Mouse (Mus musculus) CH12.LX (cell line): Measurements from ENCODE around the gene Ston1.

ENCODE experiments used
- BHLHE40 ChIP-seq: IDR thresholded peaks from 2 replicates; pipeline ENCODE4 v1.6.1; 2011; ENCODE audit warnings: mild to moderate bottlenecking, low read depth, low read length, improper control_type of control experiment
- CTCF ChIP-seq, 2 experiments: IDR thresholded peaks in 1 of 2; conservative IDR thresholded peaks in 1 of 2; 2 replicates each; pipeline ENCODE4 v1.5.1; 2011 to 2012; ENCODE audit warnings: low read depth in 2 of 2, low read length in 2 of 2, improper control_type of control experiment in 1 of 2, inconsistent platforms in 1 of 2, mild to moderate bottlenecking in 1 of 2, moderate library complexity in 1 of 2
- EP300 ChIP-seq: IDR thresholded peaks from 2 replicates; pipeline ENCODE4 v1.6.1; 2011; ENCODE audit warnings: low read length, improper control_type of control experiment
- KAT2A ChIP-seq: IDR thresholded peaks from 2 replicates; pipeline ENCODE4 v1.6.1; 2012; ENCODE audit warnings: low read length, improper control_type of control experiment, inconsistent platforms; ENCODE audit not compliant: insufficient replicate concordance
- MAFK ChIP-seq: IDR thresholded peaks from 2 replicates; pipeline ENCODE4 v1.6.1; 2011; ENCODE audit warnings: low read length, improper control_type of control experiment; ENCODE audit not compliant: insufficient replicate concordance
- MYC ChIP-seq: IDR thresholded peaks from 2 replicates; pipeline ENCODE4 v1.6.1; 2011; ENCODE audit warnings: low read depth, mild to moderate bottlenecking, improper control_type of control experiment, low read length
- NRF1 ChIP-seq: IDR thresholded peaks from 2 replicates; pipeline ENCODE4 v1.6.1; 2014; ENCODE audit warnings: low read depth, mild to moderate bottlenecking, inconsistent platforms, low read length, improper control_type of control experiment, moderate library complexity
- POLR2A ChIP-seq: IDR thresholded peaks from 2 replicates; pipeline ENCODE4 v1.6.1; 2011; ENCODE audit warnings: low read depth, mild to moderate bottlenecking, improper control_type of control experiment, low read length
- SIN3A ChIP-seq: IDR thresholded peaks from 2 replicates; pipeline ENCODE4 v1.6.1; 2012; ENCODE audit warnings: low read length, improper control_type of control experiment, inconsistent platforms
- SMC3 ChIP-seq: IDR thresholded peaks from 2 replicates; pipeline ENCODE4 v1.6.1; 2011; ENCODE audit warnings: low read depth, low read length, improper control_type of control experiment
- TCF12 ChIP-seq: IDR thresholded peaks from 2 replicates; pipeline ENCODE4 v1.6.1; 2014; ENCODE audit warnings: low read depth, mild to moderate bottlenecking, inconsistent platforms, low read length, improper control_type of control experiment
- UBTF ChIP-seq: IDR thresholded peaks from 2 replicates; pipeline ENCODE4 v1.6.1; 2012; ENCODE audit warnings: low read depth, mild to moderate bottlenecking, inconsistent platforms, low read length, improper control_type of control experiment, moderate library complexity

DNA sequence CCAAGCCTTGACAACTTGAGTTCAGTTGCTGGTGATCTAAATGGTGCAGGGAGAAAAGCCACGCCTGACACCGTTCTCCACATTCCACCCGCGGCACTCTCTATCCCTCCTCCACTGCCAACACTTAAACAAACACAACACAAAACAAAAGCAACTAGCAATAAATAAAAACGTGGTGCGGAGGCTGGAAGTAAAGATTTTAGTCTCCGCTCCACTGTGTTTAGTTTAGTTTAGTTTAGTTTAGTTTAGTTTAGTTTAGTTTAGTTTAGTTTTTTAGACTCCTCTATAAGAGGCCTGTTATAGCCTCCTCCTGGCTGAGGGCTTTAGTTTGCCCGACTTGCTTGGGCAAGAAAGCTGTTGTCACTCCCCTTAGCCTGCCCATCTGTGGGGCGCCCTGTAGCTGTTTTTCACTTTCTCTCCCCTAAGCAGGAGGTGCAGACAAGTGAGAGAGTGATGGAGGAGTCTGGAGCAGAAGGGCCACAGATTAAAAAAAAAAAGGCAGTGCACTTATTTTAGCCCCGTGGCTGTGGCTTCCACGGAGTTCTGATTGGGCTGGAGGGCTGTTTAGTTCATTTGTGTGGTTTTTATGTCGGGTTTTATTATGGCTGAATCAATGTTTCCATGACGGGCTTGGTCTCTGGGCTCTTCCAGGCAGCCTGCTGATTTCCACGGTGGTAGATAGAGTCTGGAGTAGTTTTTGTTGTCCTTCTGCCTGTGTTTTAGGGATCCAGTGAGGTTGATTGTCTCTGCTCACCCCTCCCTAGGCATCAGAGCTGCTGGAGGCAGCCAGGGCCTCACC is 1.3 kb downstream of the Ston1 start:
- TF ChIP-seq SMC3: no peak
- 0 out of 4 replicates have a peak, but pooled peaks of 1 of the 2 experiments have one; percentile 2 for TF ChIP-seq CTCF (conservative IDR thresholded peaks at IDR 0.05 in 1 of 2, IDR thresholded peaks at IDR 0.05 in 1 of 2; ENCODE audit: low read depth in 2 of 2, low read length in 2 of 2)
- TF ChIP-seq UBTF: no peak
- no peak for TF ChIP-seq SIN3A
- no peak for TF ChIP-seq TCF12
- TF ChIP-seq NRF1: no peak
- no peak for TF ChIP-seq BHLHE40
- TF ChIP-seq MAFK: no peak
- no peak for TF ChIP-seq POLR2A
- TF ChIP-seq MYC: no peak
- no peak for TF ChIP-seq EP300
- TF ChIP-seq KAT2A: no peak
